Mouse (Mus musculus) heart, postnatal 0 days (tissue): ENCODE data around the gene Zbtb17. TPM values are rescaled to one million over a fixed set of nuclear protein-coding genes. Genes with fewer than 3 reads are reported as not detected.

Experiments
- ATAC-seq: fragments of 200-750 bp; cut with Nextera tagmentation; 2 replicates; pipeline ENCODE4 v1.8.0; 2017; ENCODE audit warnings: low read depth, moderate number of reproducible peaks, moderate library complexity; ENCODE audit not compliant: insufficient read depth
- DNase-seq: peaks from one replicate; pipeline ENCODE4 v3.0.0-alpha.2; 2016; ENCODE audit warnings: low spot score
- H3K27ac ChIP-seq: fragments of 300-500 bp; sonication (generic); 2 replicates; pipeline ENCODE4 v1.5.1; 2014; ENCODE audit warnings: low read depth, mild to moderate bottlenecking
- H3K27me3 ChIP-seq: fragments of 300-500 bp; sonication (generic); 2 replicates; pipeline ENCODE4 v1.6.1; 2014; ENCODE audit warnings: low read length, mixed read lengths; ENCODE audit not compliant: control insufficient read depth, insufficient read depth
- H3K36me3 ChIP-seq: fragments of 300-500 bp; sonication (generic); replicated peaks from 2 replicates; pipeline ENCODE4 v1.6.1; 2014; ENCODE audit warnings: low read length, mixed read lengths; ENCODE audit not compliant: control insufficient read depth, insufficient read depth
- H3K4me1 ChIP-seq: fragments of 300-500 bp; sonication (generic); 2 replicates; pipeline ENCODE4 v1.6.1; 2014; ENCODE audit warnings: antibody characterized with exemption; ENCODE audit not compliant: control insufficient read depth, insufficient read depth
- H3K4me2 ChIP-seq: fragments of 300-500 bp; sonication (generic); 2 replicates; pipeline ENCODE4 v1.6.1; 2014; ENCODE audit warnings: low read depth, mild to moderate bottlenecking, low read length, moderate library complexity
- H3K4me3 ChIP-seq: fragments of 300-500 bp; sonication (generic); 2 replicates; pipeline ENCODE4 v1.5.1; 2014; ENCODE audit warnings: low read depth, low read length
- H3K9ac ChIP-seq: fragments of 300-500 bp; sonication (generic); replicated peaks from 2 replicates; pipeline ENCODE4 v1.6.1; 2014; ENCODE audit warnings: low read depth, low read length, mixed read lengths
- H3K9me3 ChIP-seq: fragments of 300-500 bp; sonication (generic); replicated peaks from 2 replicates; pipeline ENCODE4 v1.6.1; 2016; ENCODE audit warnings: low read length; ENCODE audit not compliant: control insufficient read depth
- CTCF ChIP-seq: IDR thresholded peaks from 2 replicates; pipeline ENCODE4 v1.5.1; 2016; ENCODE audit warnings: antibody characterized with exemption, control low read depth, low read depth
- EP300 ChIP-seq: IDR thresholded peaks from 2 replicates; pipeline ENCODE4 v1.6.1; 2016; ENCODE audit warnings: antibody characterized with exemption, low read depth
- WGBS: fragments of 180-500 bp; shearing (Covaris S2); extraction: QIAGEN DNeasy Blood & Tissue Kit; methylation state at CpG from one replicate; pipeline ENCODE4 v1.1.7; 2014; 5-methylcytosine and 5-hydroxymethylcytosine counted together
- polyA plus RNA-seq: library from polyadenylated mRNA; unstranded; fragments of >200 nt; fragmentation: Nextera tagmentation; extraction: Ambion mirVana; gene quantifications from 2 replicates; pipeline ENCODE4 v1.2.1, GENCODE M21; 2015
- total RNA-seq: library from RNA; depleted of rRNA; stranded (reverse); fragments of >200 nt; gene quantifications from 2 replicates; pipeline ENCODE4 v1.2.3, GENCODE M21; 2014; ENCODE audit warnings: low replicate concordance

The Zbtb17 gene
- total and polyA plus RNA-seq, 2 experiments from 2014 or later: 18.1 to 32.7 TPM

- TF ChIP-seq CTCF: peak; percentile 97
- no peak for TF ChIP-seq EP300
- Histone ChIP-seq H3K27me3 (no peaks in the 10 kb centered on the region), H3K27ac (no peak overlapping the region), H3K9me3 (no peaks in the 10 kb centered on the region), H3K4me1 (peaks cover 17% of the 10 kb centered on the region), H3K9ac (peak overlapping the region; percentile 3; the same call in 1 of the 2 replicates), H3K4me3 (no peak overlapping the region), H3K36me3 (no peaks in the 10 kb centered on the region), H3K4me2 (peak overlapping the region; percentile 35)
- WGBS: 11% methylated on average over 15 of the region's 15 CpGs
- peak; percentile 67 for ATAC-seq
- peak; percentile 86 for DNase-seq
Measured at GRCm38 (mm10) chr4:141404518-141405313, 39.7 kb upstream of the Zbtb17 start.

GRCm38 (mm10) chr4:141405314-141405622, 39.2 kb upstream of the Zbtb17 start:
- no peaks in the 10 kb centered on the region for H3K9me3 ChIP-seq
- 80% methylated on average over 3 of the region's 3 CpGs for WGBS
- no peak overlapping the region for H3K4me3 ChIP-seq
- H3K27me3 ChIP-seq: no peaks in the 10 kb centered on the region
- H3K4me1 ChIP-seq: peaks cover 17% of the 10 kb centered on the region
- no peak for DNase-seq
- no peak overlapping the region for H3K9ac ChIP-seq
- H3K4me2 ChIP-seq: no peak overlapping the region
- no peak for TF ChIP-seq EP300
- no peak for TF ChIP-seq CTCF
- ATAC-seq: no peak
- H3K36me3 ChIP-seq: no peaks in the 10 kb centered on the region
- no peak overlapping the region for H3K27ac ChIP-seq

GRCm38 (mm10) chr4:141406516-141407299, 37.7 kb upstream of the Zbtb17 start:
- Histone ChIP-seq H3K27me3 (no peaks in the 10 kb centered on the region), H3K4me1 (peaks cover 19% of the 10 kb centered on the region), H3K9me3 (no peaks in the 10 kb centered on the region), H3K4me3 (no peak overlapping the region), H3K36me3 (no peaks in the 10 kb centered on the region), H3K4me2 (no peak overlapping the region), H3K9ac (0 out of 2 replicates have a peak overlapping the region, but pooled peaks have one; percentile 20), H3K27ac (peak overlapping the region; percentile 53)
- ATAC-seq (peak; percentile 77), DNase-seq (peak; percentile 87)
- peak; percentile 92 for TF ChIP-seq CTCF
- no peak for TF ChIP-seq EP300
- WGBS: 23% methylated on average over 14 of the region's 14 CpGs

GRCm38 (mm10) chr4:141408577-141408976, 35.9 kb upstream of the Zbtb17 start:
- ATAC-seq: no peak
- no peak for DNase-seq
- WGBS: 93% methylated on average over 3 of the region's 3 CpGs
- no peak overlapping the region for H3K4me3 ChIP-seq
- TF ChIP-seq CTCF: no peak
- no peak for TF ChIP-seq EP300
- H3K4me1 ChIP-seq: peaks cover 19% of the 10 kb centered on the region
- no peaks in the 10 kb centered on the region for H3K27me3 ChIP-seq
- H3K27ac ChIP-seq: no peak overlapping the region
- H3K9ac ChIP-seq: no peak overlapping the region
- H3K9me3 ChIP-seq: 0 out of 2 replicates have a peak, but pooled peaks cover 3% of the 10 kb centered on the region
- no peaks in the 10 kb centered on the region for H3K36me3 ChIP-seq
- H3K4me2 ChIP-seq: no peak overlapping the region

GRCm38 (mm10) chr4:141411430-141411992, 32.9 kb upstream of the Zbtb17 start:
- no peaks in the 10 kb centered on the region for H3K27me3 ChIP-seq
- TF ChIP-seq EP300: no peak
- TF ChIP-seq CTCF: peak; percentile 29
- DNase-seq (no peak), ATAC-seq (no peak)
- no peak overlapping the region for H3K9ac ChIP-seq
- WGBS: 20% methylated on average over 22 of the region's 22 CpGs
- H3K27ac ChIP-seq: no peak overlapping the region
- H3K4me3 ChIP-seq: no peak overlapping the region
- peaks cover 11% of the 10 kb centered on the region for H3K4me1 ChIP-seq
- H3K36me3 ChIP-seq: no peaks in the 10 kb centered on the region
- no peak overlapping the region for H3K4me2 ChIP-seq
- 0 out of 2 replicates have a peak, but pooled peaks cover 3% of the 10 kb centered on the region for H3K9me3 ChIP-seq
